23 mouse cellular contexts compared by ENCODE assay signal in the genomic region with DNA sequence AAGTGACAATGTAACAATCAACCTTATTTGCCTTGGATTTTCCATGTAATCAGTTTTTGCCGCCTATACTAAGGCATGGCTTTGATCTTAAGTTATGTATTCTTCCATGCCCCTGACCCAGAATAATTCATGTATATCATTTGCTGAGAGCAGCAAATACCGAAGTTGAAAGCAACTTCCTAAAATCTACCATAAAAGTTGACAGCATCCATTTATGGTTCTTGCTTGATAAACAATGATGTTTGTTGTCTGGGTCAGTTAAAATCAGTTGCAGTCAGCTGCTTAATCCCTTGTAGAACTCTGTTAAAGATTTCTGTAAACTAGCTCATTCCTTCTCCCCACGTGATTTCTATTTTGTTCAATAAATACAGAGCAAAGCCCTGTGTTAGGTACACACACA.
"Had no signal": no experiment of that assay in that cellular context is flagged by ENCODE, and none has a peak within 500 bp of the region (broad histone marks: within the 10 kb centered on the region; RNA-seq: fewer than 3 reads in every experiment).

No protein-coding gene starts in this region.

- H3K4me3 ChIP-seq: heart, embryonic 10.5 days; heart, embryonic 12.5 days; hindbrain, embryonic 10.5 days; hindbrain, embryonic 12.5 days; intestine, embryonic 15.5 days; layer of hippocampus, adult 2 months; left cerebral cortex, adult 2 months; limb, embryonic 10.5 days; limb, embryonic 12.5 days; liver, embryonic 13.5 days; liver, embryonic 15.5 days had no signal

- H3K4me2 ChIP-seq: heart, embryonic 12.5 days; hindbrain, embryonic 12.5 days; hindbrain, embryonic 14.5 days; intestine, embryonic 15.5 days; limb, embryonic 12.5 days; liver, embryonic 11.5 days; liver, embryonic 13.5 days; liver, embryonic 15.5 days had no signal

- H3K36me3 ChIP-seq: heart, embryonic 10.5 days; heart, embryonic 12.5 days; hindbrain, embryonic 10.5 days; hindbrain, embryonic 12.5 days; intestine, embryonic 15.5 days; limb, embryonic 10.5 days; limb, embryonic 12.5 days; liver, embryonic 13.5 days; liver, embryonic 15.5 days had no signal

- H3K27me3 ChIP-seq: heart, embryonic 12.5 days; hindbrain, embryonic 12.5 days; intestine, embryonic 15.5 days; limb, embryonic 12.5 days; liver, embryonic 13.5 days; liver, embryonic 15.5 days had no signal

- DNase-seq: forebrain, postnatal 0 days; gastrocnemius, postnatal 10 days; gastrocnemius, postnatal 25 days; heart, adult 18-20 months; heart, postnatal 10 days; heart, postnatal 4 days; liver; liver, embryonic 13.5 days had no signal

- H3K27ac ChIP-seq: heart, embryonic 10.5 days; hindbrain, embryonic 10.5 days; hindbrain, embryonic 12.5 days; hindbrain, embryonic 14.5 days; intestine, embryonic 15.5 days; layer of hippocampus, adult 2 months; left cerebral cortex, adult 2 months; limb, embryonic 10.5 days; limb, embryonic 12.5 days; liver, embryonic 13.5 days; liver, embryonic 15.5 days had no signal

- ATAC-seq: forebrain, postnatal 0 days; hindbrain, embryonic 16.5 days; inflammation-experienced regulatory T-cells, adult 6 months; intestine, postnatal 0 days had no signal

- H3K9ac ChIP-seq: forebrain, postnatal 0 days; heart, embryonic 12.5 days; hindbrain, embryonic 12.5 days; hindbrain, embryonic 14.5 days; intestine, embryonic 15.5 days; limb, embryonic 12.5 days; liver, embryonic 13.5 days; liver, embryonic 15.5 days had no signal

- H3K9me3 ChIP-seq: heart, embryonic 10.5 days; hindbrain, embryonic 10.5 days; hindbrain, embryonic 12.5 days; intestine, embryonic 15.5 days; limb, embryonic 10.5 days; limb, embryonic 12.5 days; liver, embryonic 15.5 days had no signal

- H3K4me1 ChIP-seq: heart, embryonic 10.5 days; heart, embryonic 12.5 days; intestine, embryonic 15.5 days; limb, embryonic 10.5 days; limb, embryonic 12.5 days; liver, embryonic 13.5 days; liver, embryonic 15.5 days had no signal
